Mouse (Mus musculus): ENCODE data around the gene Efcab1.

- TF ChIP-seq CTCF (IDR thresholded peaks at IDR 0.05; ENCODE audit: borderline replicate concordance, insufficient read depth, low read depth, low read length), result no peak
- no peak for TF ChIP-seq POLR2A (IDR thresholded peaks at IDR 0.05; ENCODE audit: borderline replicate concordance, insufficient read depth, low read length)
These were observed 86.2 kb downstream of the Efcab1 start for GRCm38 (mm10) chr16:14992461-14993107.
